Mouse (Mus musculus) CH12.LX (cell line): ENCODE measurements around the gene Fam160a1. TPM values are rescaled to one million over a fixed set of nuclear protein-coding genes. Genes with fewer than 3 reads are reported as not detected.

Source experiments
- DNase-seq: peaks from one replicate; pipeline ENCODE4 v3.0.0-alpha.2; 2013; ENCODE audit errors: extremely low read depth
- H3K27ac ChIP-seq: 2 replicates; pipeline ENCODE4 v1.5.1; 2012; ENCODE audit warnings: low read depth, mild to moderate bottlenecking, control low read depth, moderate library complexity; ENCODE audit not compliant: insufficient read depth
- H3K27me3 ChIP-seq: replicated peaks from 2 replicates; pipeline ENCODE3; 2012; ENCODE audit warnings: inconsistent platforms
- H3K36me3 ChIP-seq, 2 experiments: replicated peaks in 1 of 2; 2 replicates each; pipeline versions ENCODE3 to v1.6.1; 2012; ENCODE audit warnings: inconsistent platforms in 1 of 2, low read length in 1 of 2, mild to moderate bottlenecking in 1 of 2, mixed read lengths in 1 of 2, moderate library complexity in 1 of 2; ENCODE audit not compliant: control insufficient read depth in 1 of 2, insufficient read depth in 1 of 2
- H3K4me1 ChIP-seq, 2 experiments: 2 replicates each; pipeline ENCODE4 v1.6.1; 2012; ENCODE audit warnings: inconsistent platforms in 1 of 2, moderate library complexity in 1 of 2; ENCODE audit not compliant: insufficient read depth in 2 of 2, control insufficient read depth in 1 of 2
- H3K4me2 ChIP-seq: 2 replicates; pipeline ENCODE4 v1.6.1; 2012; ENCODE audit warnings: low read depth, mild to moderate bottlenecking, control low read depth; ENCODE audit not compliant: poor library complexity, insufficient read depth, severe bottlenecking
- H3K4me3 ChIP-seq, 3 experiments: fragments of 150-350 bp in 1 of 3; sonication (generic) in 1 of 3; replicated peaks in 1 of 3; 2 replicates each; pipeline versions ENCODE3 to v1.5.1; 2011 to 2012; ENCODE audit warnings: low read depth in 2 of 3, low read length in 2 of 3, mild to moderate bottlenecking in 2 of 3, moderate library complexity in 2 of 3, control low read depth in 1 of 3, improper control_type of control experiment in 1 of 3, inconsistent platforms in 1 of 3, mixed read lengths in 1 of 3; ENCODE audit not compliant: poor library complexity in 1 of 3
- H3K79me2 ChIP-seq: replicated peaks from 2 replicates; pipeline ENCODE4 v1.6.1; 2012; ENCODE audit warnings: mild to moderate bottlenecking, moderate library complexity; ENCODE audit not compliant: control insufficient read depth, poor library complexity, insufficient read depth, severe bottlenecking; ENCODE audit errors: extremely low read depth
- H3K9ac ChIP-seq: 2 replicates; pipeline ENCODE4 v1.6.1; 2012; ENCODE audit warnings: low read depth, mild to moderate bottlenecking, control low read depth, moderate library complexity; ENCODE audit not compliant: insufficient read depth
- H3K9me3 ChIP-seq: replicated peaks from 2 replicates; pipeline ENCODE3; 2012; ENCODE audit warnings: low read length, inconsistent platforms, mixed read lengths
- BHLHE40 ChIP-seq: IDR thresholded peaks from 2 replicates; pipeline ENCODE4 v1.6.1; 2011; ENCODE audit warnings: mild to moderate bottlenecking, low read depth, low read length, improper control_type of control experiment
- CHD1 ChIP-seq: IDR thresholded peaks from 2 replicates; pipeline ENCODE4 v1.6.1; 2012; ENCODE audit warnings: low read depth, low read length, improper control_type of control experiment, inconsistent platforms
- CHD2 ChIP-seq: IDR thresholded peaks from 2 replicates; pipeline ENCODE4 v1.6.1; 2011; ENCODE audit warnings: low read length, improper control_type of control experiment
- HCFC1 ChIP-seq: IDR thresholded peaks from 2 replicates; pipeline ENCODE4 v1.6.1; 2012; ENCODE audit warnings: low read depth, mild to moderate bottlenecking, inconsistent platforms, low read length, improper control_type of control experiment
- IRF4 ChIP-seq: IDR thresholded peaks from 2 replicates; pipeline ENCODE4 v1.6.1; 2014; ENCODE audit warnings: low read depth, mild to moderate bottlenecking, inconsistent platforms, low read length, improper control_type of control experiment
- JUN ChIP-seq: IDR thresholded peaks from 2 replicates; pipeline ENCODE4 v1.6.1; 2011; ENCODE audit warnings: low read depth, mild to moderate bottlenecking, low read length, improper control_type of control experiment, moderate library complexity; ENCODE audit not compliant: insufficient read depth
- JUND ChIP-seq: conservative IDR thresholded peaks from 2 replicates; pipeline ENCODE4 v1.6.1; 2011; ENCODE audit warnings: low read depth, low read length, improper control_type of control experiment
- MAFK ChIP-seq: IDR thresholded peaks from 2 replicates; pipeline ENCODE4 v1.6.1; 2011; ENCODE audit warnings: low read length, improper control_type of control experiment; ENCODE audit not compliant: insufficient replicate concordance
- MAX ChIP-seq: IDR thresholded peaks from 2 replicates; pipeline ENCODE4 v1.6.1; 2011; ENCODE audit warnings: low read length, improper control_type of control experiment
- MAZ ChIP-seq: IDR thresholded peaks from 2 replicates; pipeline ENCODE4 v1.6.1; 2012; ENCODE audit warnings: low read depth, mild to moderate bottlenecking, inconsistent platforms, low read length, improper control_type of control experiment, moderate library complexity
- MXI1 ChIP-seq: IDR thresholded peaks from 2 replicates; pipeline ENCODE4 v1.6.1; 2011; ENCODE audit warnings: mild to moderate bottlenecking, low read depth, low read length, improper control_type of control experiment
- MYC ChIP-seq: IDR thresholded peaks from 2 replicates; pipeline ENCODE4 v1.6.1; 2011; ENCODE audit warnings: low read depth, mild to moderate bottlenecking, improper control_type of control experiment, low read length
- NELFE ChIP-seq: IDR thresholded peaks from 2 replicates; pipeline ENCODE4 v1.6.1; 2011; ENCODE audit warnings: low read depth, low read length, improper control_type of control experiment
- NRF1 ChIP-seq: IDR thresholded peaks from 2 replicates; pipeline ENCODE4 v1.6.1; 2014; ENCODE audit warnings: low read depth, mild to moderate bottlenecking, inconsistent platforms, low read length, improper control_type of control experiment, moderate library complexity
- PAX5 ChIP-seq: IDR thresholded peaks from 2 replicates; pipeline ENCODE4 v1.6.1; 2012; ENCODE audit warnings: low read length, inconsistent platforms, mixed read lengths
- RAD21 ChIP-seq: IDR thresholded peaks from 2 replicates; pipeline ENCODE4 v1.6.1; 2011; ENCODE audit warnings: low read depth, mild to moderate bottlenecking, low read length, improper control_type of control experiment, moderate library complexity
- RCOR1 ChIP-seq: conservative IDR thresholded peaks from 2 replicates; pipeline ENCODE4 v1.6.1; 2012; ENCODE audit warnings: low read depth, mild to moderate bottlenecking, inconsistent platforms, low read length, improper control_type of control experiment
- TCF12 ChIP-seq: IDR thresholded peaks from 2 replicates; pipeline ENCODE4 v1.6.1; 2014; ENCODE audit warnings: low read depth, mild to moderate bottlenecking, inconsistent platforms, low read length, improper control_type of control experiment
- USF1 ChIP-seq: IDR thresholded peaks from 2 replicates; pipeline ENCODE4 v1.6.1; 2014; ENCODE audit warnings: low read depth, mild to moderate bottlenecking, inconsistent platforms, low read length, improper control_type of control experiment
- USF2 ChIP-seq: conservative IDR thresholded peaks from 2 replicates; pipeline ENCODE4 v1.6.1; 2011; ENCODE audit warnings: low read depth, low read length, improper control_type of control experiment
- ZKSCAN1 ChIP-seq: IDR thresholded peaks from 2 replicates; pipeline ENCODE4 v1.6.1; 2012; ENCODE audit warnings: low read depth, inconsistent platforms, low read length, improper control_type of control experiment, borderline replicate concordance
- ZMIZ1 ChIP-seq: IDR thresholded peaks from 2 replicates; pipeline ENCODE4 v1.6.1; 2012; ENCODE audit warnings: low read depth, mild to moderate bottlenecking, inconsistent platforms, low read length, improper control_type of control experiment
- ZNF384 ChIP-seq: IDR thresholded peaks from 2 replicates; pipeline ENCODE4 v1.6.1; 2012; ENCODE audit warnings: low read depth, low read length, improper control_type of control experiment, inconsistent platforms
- dilution Hi-C: fragments of 300-500 bp; cut with MboI; formaldehyde crosslinking; loops from 2 replicates; pipeline ENCODE4 v1.14.3; 2020; ENCODE audit warnings: low sequenced_read_pairs; ENCODE audit not compliant: extremely low pct_unique_long_range_greater_than_20kb, extremely low pct_ligation_motif_present
- in situ Hi-C: fragments of 300-500 bp; cut with MboI; formaldehyde crosslinking; loops from 3 replicates; pipeline ENCODE4 v1.14.3; 2019; ENCODE audit warnings: low sequenced_read_pairs, low pct_ligation_motif_present, low pct_unique_long_range_greater_than_20kb, mixed read lengths
- polyA plus RNA-seq: library from polyadenylated mRNA; unstranded; fragments of >175 nt; gene quantifications from 2 replicates; pipeline ENCODE4 v1.2.1, GENCODE M21; 2012; ENCODE audit warnings: low read depth; ENCODE audit not compliant: insufficient read length
- total RNA-seq, 2 experiments: library from RNA; depleted of rRNA; stranded (reverse); fragments of 300-350 nt in 1 of 2; fragments of >200 nt in 1 of 2; gene quantifications; 2 replicates each; pipeline ENCODE4 v1.2.3; 2012 to 2014

The Fam160a1 gene
- 0.17 TPM in 2 replicates for total RNA-seq (2012; rRNA removed)
- total RNA-seq (2014; rRNA removed): 0.20 and 0.41 TPM in 2 replicates
- polyA plus RNA-seq: 0.34 and 0.41 TPM in 2 replicates

DNA sequence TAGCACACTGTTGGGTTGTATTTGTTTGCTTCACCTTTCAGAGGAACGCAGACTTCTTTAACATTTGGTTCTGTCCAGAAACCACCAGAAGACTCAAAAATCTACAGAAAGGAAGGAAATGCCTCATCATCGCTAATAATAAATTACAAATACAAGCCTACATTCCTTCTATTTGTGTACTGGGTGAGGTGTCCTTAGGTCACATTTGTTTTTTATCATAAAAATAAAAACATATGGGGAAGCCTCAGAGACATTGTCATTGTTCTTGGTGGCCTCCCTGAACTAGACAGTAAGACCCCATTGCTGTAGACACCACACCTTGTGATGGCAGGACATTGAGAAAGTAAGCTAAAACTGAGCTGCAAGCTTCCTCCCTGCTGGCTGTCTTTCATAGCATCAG, at the start of gene Fam160a1:
Fam160a1 (minus strand) TSS at position 101 of the 400 bp plus-strand sequence.
- no peaks in the 10 kb centered on the region for H3K36me3 ChIP-seq
- H3K27ac ChIP-seq: no peak within 1 kb of the TSS
- no peaks in the 10 kb centered on the region for H3K27me3 ChIP-seq
- no peak within 1 kb of the TSS for H3K4me2 ChIP-seq
- no peak within 1 kb of the TSS for H3K9ac ChIP-seq
- H3K4me1 ChIP-seq: no peaks in the 10 kb centered on the region
- dilution Hi-C loops (no loop called here), in situ Hi-C loops (no loop called here)
- TF ChIP-seq MAFK (no peak), TCF12 (no peak), MAZ (no peak), ZMIZ1 (no peak), RAD21 (no peak), NELFE (no peak), IRF4 (no peak), PAX5 (no peak), JUND (no peak), JUN (no peak), MAX (no peak), RCOR1 (no peak), MXI1 (no peak)
- DNase-seq: no peak
- no peaks in the 10 kb centered on the region for H3K79me2 ChIP-seq
- no peak within 1 kb of the TSS for H3K4me3 ChIP-seq
- H3K9me3 ChIP-seq: no peaks in the 10 kb centered on the region

DNA sequence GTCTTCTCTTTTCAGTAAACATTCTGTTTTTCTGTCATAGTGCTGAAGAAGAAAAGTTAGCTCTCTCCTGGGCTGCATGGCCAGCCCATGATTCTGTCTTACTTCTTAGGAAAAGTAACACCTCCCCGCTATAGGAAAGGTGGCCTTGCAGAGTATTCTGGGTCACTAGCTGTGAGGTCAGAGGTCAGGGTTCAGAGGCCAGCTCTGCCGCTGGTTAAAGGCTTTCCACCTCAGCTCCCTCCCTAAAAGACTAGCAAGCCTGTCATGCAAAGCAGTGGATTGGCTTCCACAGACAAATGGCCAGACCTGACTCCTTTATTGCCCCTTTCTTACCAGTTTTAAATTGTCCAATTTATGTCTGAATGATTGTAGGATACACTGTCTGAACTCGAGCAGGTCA, 46.9 kb upstream of the Fam160a1 start:
- TF ChIP-seq CHD1: no peak
- TF ChIP-seq USF1: no peak
- no peak for TF ChIP-seq BHLHE40
- no peak for TF ChIP-seq IRF4
- TF ChIP-seq USF2: no peak
- TF ChIP-seq RAD21: no peak
- TF ChIP-seq JUN: no peak
- TF ChIP-seq MYC: no peak
- no peak for TF ChIP-seq PAX5
- TF ChIP-seq ZKSCAN1: no peak
- TF ChIP-seq HCFC1: no peak
- no peak for TF ChIP-seq NRF1
- no peak for TF ChIP-seq ZNF384
- no peak for TF ChIP-seq CHD2
- 0 out of 4 replicates have a peak, but pooled peaks cover 0 to 3% of the 10 kb centered on the region in 2 experiments for H3K4me1 ChIP-seq
- no peak overlapping the region for H3K4me2 ChIP-seq
- no peaks in the 10 kb centered on the region for H3K36me3 ChIP-seq
- H3K79me2 ChIP-seq: no peaks in the 10 kb centered on the region
- H3K9me3 ChIP-seq: peaks cover 7% of the 10 kb centered on the region
- no peak overlapping the region for H3K4me3 ChIP-seq
- dilution Hi-C loops: no loop called here
- DNase-seq: no peak
- no peak overlapping the region for H3K27ac ChIP-seq
- no peak overlapping the region for H3K9ac ChIP-seq
- no peaks in the 10 kb centered on the region for H3K27me3 ChIP-seq
- in situ Hi-C loops: no loop called here
